Mouse (Mus musculus) small intestine, adult 2 months (tissue): ENCODE measurements around the gene Eps8l3.

Source experiments
- CTCF ChIP-seq: fragments of 200-500 bp; IDR thresholded peaks from 2 replicates; pipeline ENCODE4 v1.5.1; 2012; ENCODE audit warnings: low read depth, mild to moderate bottlenecking, control low read depth, inconsistent platforms, low read length, moderate library complexity, mixed read lengths; ENCODE audit not compliant: insufficient replicate concordance, insufficient read length; ENCODE audit errors: extremely low read depth
- POLR2A ChIP-seq: fragments of 200-500 bp; IDR thresholded peaks from 2 replicates; pipeline ENCODE4 v1.6.1; 2012; ENCODE audit warnings: low read depth, mild to moderate bottlenecking, control low read depth, inconsistent platforms, low read length, moderate library complexity

- TF ChIP-seq CTCF: no peak
- no peak for TF ChIP-seq POLR2A
These were observed 10.9 kb downstream of the Eps8l3 start for GRCm38 (mm10) chr3:107887674-107888495.
